Mouse (Mus musculus): ENCODE data around the gene Dnajb12. TPM values are rescaled to one million over a fixed set of nuclear protein-coding genes. Genes with fewer than 3 reads are reported as not detected.

Dnajb12 gene
- polyA plus RNA-seq, 1 experiment from 2014 or later, result 27.3 TPM

GRCm38 (mm10) chr10:59942847-59943420 lies 63.6 kb downstream of the Dnajb12 start:
- no peaks in the 10 kb centered on the region for H3K27me3 ChIP-seq (ENCODE audit: control insufficient read depth, insufficient read depth, low read length)
- H3K9me3 ChIP-seq (ENCODE audit: control insufficient read depth, low read length), result no peaks in the 10 kb centered on the region
- H3K36me3 ChIP-seq (ENCODE audit: control insufficient read depth, insufficient read depth, low read length), result no peaks in the 10 kb centered on the region
- no peak overlapping the region for H3K27ac ChIP-seq (ENCODE audit: low read depth, low read length)
- 3% methylated on average over 16 of the region's 16 CpGs for WGBS
- peaks cover 10% of the 10 kb centered on the region for H3K4me1 ChIP-seq (ENCODE audit: control insufficient read depth, insufficient read depth, low read length)
- ATAC-seq (ENCODE audit: insufficient read depth, low FRiP score, low TSS enrichment) (0 out of 2 replicates have a peak, but pooled peaks have one; percentile 27), DNase-seq (ENCODE audit: low spot score) (peak; percentile 59)
- H3K4me3 ChIP-seq (ENCODE audit: low read depth, low read length), result peak overlapping the region; percentile 2; the same call in 1 of the 2 replicates
- H3K4me2 ChIP-seq (ENCODE audit: low read depth), result peak overlapping the region; percentile 29
- peak overlapping the region; percentile 52 for H3K9ac ChIP-seq (ENCODE audit: low read length)

DNA sequence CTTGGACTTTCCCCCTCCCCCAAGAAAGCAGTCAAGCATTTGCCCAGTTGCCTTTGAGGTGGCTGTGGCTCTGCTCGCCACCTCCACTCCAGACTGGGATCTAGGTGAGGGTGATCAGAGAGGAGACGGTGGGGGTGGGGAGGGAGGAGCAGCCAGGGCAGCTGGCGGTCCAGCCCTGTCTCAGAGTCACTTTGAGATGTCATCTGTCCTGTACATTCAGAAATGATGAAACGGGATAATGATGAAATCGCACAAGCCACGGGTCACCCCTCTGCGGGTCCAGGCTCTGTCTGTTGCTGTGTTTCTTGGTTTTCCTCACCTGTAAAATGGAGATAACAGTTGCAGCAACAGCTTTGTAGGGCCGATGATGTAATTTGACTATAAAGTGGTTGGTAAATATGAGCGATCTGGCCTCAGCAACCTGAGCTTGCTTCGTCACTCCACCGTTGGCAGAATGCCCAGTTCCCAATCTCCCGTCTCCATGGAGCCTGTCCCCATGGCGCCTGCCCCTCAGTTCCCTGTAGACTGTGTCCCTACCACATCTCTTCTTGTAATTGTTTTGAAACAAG lies 64.1 kb downstream of the Dnajb12 start:
- H3K27me3 ChIP-seq (ENCODE audit: control insufficient read depth, insufficient read depth, low read length), result no peaks in the 10 kb centered on the region
- H3K27ac ChIP-seq (ENCODE audit: low read depth, low read length), result no peak overlapping the region
- H3K4me3 ChIP-seq (ENCODE audit: low read depth, low read length), result no peak overlapping the region
- DNase-seq (ENCODE audit: low spot score) (no peak), ATAC-seq (ENCODE audit: insufficient read depth, low FRiP score, low TSS enrichment) (peak; percentile 26; the same call in 1 of the 2 replicates)
- H3K4me1 ChIP-seq (ENCODE audit: control insufficient read depth, insufficient read depth, low read length), result peaks cover 10% of the 10 kb centered on the region
- peak overlapping the region; percentile 52 for H3K9ac ChIP-seq (ENCODE audit: low read length)
- 60% methylated on average over 13 of the region's 13 CpGs for WGBS
- H3K9me3 ChIP-seq (ENCODE audit: control insufficient read depth, low read length), result no peaks in the 10 kb centered on the region
- no peaks in the 10 kb centered on the region for H3K36me3 ChIP-seq (ENCODE audit: control insufficient read depth, insufficient read depth, low read length)
- H3K4me2 ChIP-seq (ENCODE audit: low read depth), result peak overlapping the region; percentile 29

DNA sequence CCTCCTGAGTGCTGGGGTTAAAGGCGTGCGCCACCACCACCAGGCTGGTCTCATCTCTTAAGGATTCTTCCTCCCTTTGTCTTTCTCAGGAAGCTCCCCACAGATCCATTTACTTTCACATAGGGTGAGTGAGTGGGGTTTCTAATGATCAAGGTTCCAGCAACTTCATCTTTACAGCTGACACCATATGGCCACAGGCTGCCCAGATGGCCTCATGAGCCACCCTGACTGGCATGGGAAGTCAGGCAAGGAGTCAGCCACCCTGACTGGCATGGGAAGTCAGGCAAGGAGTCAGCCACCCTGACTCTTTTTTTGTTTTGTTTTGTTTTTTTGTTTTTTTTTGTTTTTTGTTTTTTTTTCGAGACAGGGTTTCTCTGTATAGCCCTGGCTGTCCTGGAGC lies 66.1 kb downstream of the Dnajb12 start:
- Histone ChIP-seq H3K27me3 (ENCODE audit: control insufficient read depth, insufficient read depth, low read length) (no peaks in the 10 kb centered on the region), H3K9ac (ENCODE audit: low read length) (no peak overlapping the region), H3K4me2 (ENCODE audit: low read depth) (no peak overlapping the region), H3K36me3 (ENCODE audit: control insufficient read depth, insufficient read depth, low read length) (no peaks in the 10 kb centered on the region), H3K9me3 (ENCODE audit: control insufficient read depth, low read length) (no peaks in the 10 kb centered on the region), H3K4me3 (ENCODE audit: low read depth, low read length) (no peak overlapping the region), H3K27ac (ENCODE audit: low read depth, low read length) (no peak overlapping the region), H3K4me1 (ENCODE audit: control insufficient read depth, insufficient read depth, low read length) (peaks cover 25% of the 10 kb centered on the region)
- 84% methylated on average over 3 of the region's 3 CpGs for WGBS
- no peak for ATAC-seq (ENCODE audit: insufficient read depth, low FRiP score, low TSS enrichment)
- DNase-seq (ENCODE audit: low spot score), result no peak

DNA sequence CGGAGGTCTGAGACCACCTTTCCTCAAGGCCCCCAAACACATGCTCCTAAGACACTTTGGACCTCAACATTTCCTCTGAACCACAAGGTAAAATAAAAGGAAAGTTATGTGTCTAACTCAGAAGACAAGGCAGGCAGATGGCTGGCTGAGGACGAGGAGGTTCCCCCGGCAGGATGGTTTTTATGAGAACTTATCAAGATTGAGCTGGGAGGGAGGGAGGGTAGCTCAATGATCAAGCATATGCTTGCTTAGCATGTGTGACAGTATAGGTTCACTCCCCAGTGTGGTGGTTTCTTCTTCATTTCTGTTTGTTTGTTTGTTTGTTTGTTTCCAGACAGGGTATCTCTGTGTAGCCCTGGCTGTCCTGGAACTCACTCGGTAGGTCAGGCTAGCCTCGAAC lies 67.0 kb downstream of the Dnajb12 start:
- Histone ChIP-seq H3K4me3 (ENCODE audit: low read depth, low read length) (no peak overlapping the region), H3K4me2 (ENCODE audit: low read depth) (no peak overlapping the region), H3K27me3 (ENCODE audit: control insufficient read depth, insufficient read depth, low read length) (no peaks in the 10 kb centered on the region), H3K4me1 (ENCODE audit: control insufficient read depth, insufficient read depth, low read length) (peaks cover 27% of the 10 kb centered on the region), H3K9me3 (ENCODE audit: control insufficient read depth, low read length) (no peaks in the 10 kb centered on the region), H3K9ac (ENCODE audit: low read length) (no peak overlapping the region), H3K36me3 (ENCODE audit: control insufficient read depth, insufficient read depth, low read length) (no peaks in the 10 kb centered on the region), H3K27ac (ENCODE audit: low read depth, low read length) (no peak overlapping the region)
- ATAC-seq (ENCODE audit: insufficient read depth, low FRiP score, low TSS enrichment) (no peak), DNase-seq (ENCODE audit: low spot score) (no peak)
- 81% methylated on average over 5 of the region's 5 CpGs for WGBS

- 74% methylated on average over 7 of the region's 7 CpGs for WGBS
- Histone ChIP-seq H3K9me3 (ENCODE audit: control insufficient read depth, low read length) (no peaks in the 10 kb centered on the region), H3K27me3 (ENCODE audit: control insufficient read depth, insufficient read depth, low read length) (no peaks in the 10 kb centered on the region), H3K27ac (ENCODE audit: low read depth, low read length) (no peak overlapping the region), H3K4me2 (ENCODE audit: low read depth) (no peak overlapping the region), H3K4me1 (ENCODE audit: control insufficient read depth, insufficient read depth, low read length) (peaks cover 30% of the 10 kb centered on the region), H3K9ac (ENCODE audit: low read length) (no peak overlapping the region), H3K4me3 (ENCODE audit: low read depth, low read length) (no peak overlapping the region), H3K36me3 (ENCODE audit: control insufficient read depth, insufficient read depth, low read length) (no peaks in the 10 kb centered on the region)
- no peak for ATAC-seq (ENCODE audit: insufficient read depth, low FRiP score, low TSS enrichment)
- no peak for DNase-seq (ENCODE audit: low spot score)
Observed at GRCm38 (mm10) chr10:59947296-59948073, 68.1 kb downstream of the Dnajb12 start.

- no peak overlapping the region for H3K4me3 ChIP-seq (ENCODE audit: low read depth, low read length)
- DNase-seq (ENCODE audit: low spot score), result no peak
- no peak overlapping the region for H3K9ac ChIP-seq (ENCODE audit: low read length)
Observed at GRCm38 (mm10) chr10:59948363-59949254, 69.3 kb downstream of the Dnajb12 start.

More at GRCm38 (mm10) chr10:59948363-59949254, 69.3 kb downstream of the Dnajb12 start:
- Histone ChIP-seq H3K36me3 (ENCODE audit: control insufficient read depth, insufficient read depth, low read length) (no peaks in the 10 kb centered on the region), H3K27ac (ENCODE audit: low read depth, low read length) (no peak overlapping the region), H3K4me2 (ENCODE audit: low read depth) (no peak overlapping the region), H3K9me3 (ENCODE audit: control insufficient read depth, low read length) (no peaks in the 10 kb centered on the region), H3K4me1 (ENCODE audit: control insufficient read depth, insufficient read depth, low read length) (peaks cover 25% of the 10 kb centered on the region), H3K27me3 (ENCODE audit: control insufficient read depth, insufficient read depth, low read length) (no peaks in the 10 kb centered on the region)
- no peak for ATAC-seq (ENCODE audit: insufficient read depth, low FRiP score, low TSS enrichment)
- WGBS, result 58% methylated on average over 6 of the region's 6 CpGs

Other genes with a start within 250 kb of the Dnajb12 start
- gene Micu1, start 177.1 kb upstream of the Dnajb12 start, polyA plus RNA-seq (2014; fragmentation: Nextera tagmentation; extraction: Ambion mirVana), result 68.0 and 69.1 TPM in 2 replicates
- gene Ddit4, start 72.3 kb downstream of the Dnajb12 start, polyA plus RNA-seq (2014; fragmentation: Nextera tagmentation; extraction: Ambion mirVana), result 5.2 and 7.0 TPM in 2 replicates
- gene Ascc1, start 123.2 kb downstream of the Dnajb12 start, polyA plus RNA-seq (2014; fragmentation: Nextera tagmentation; extraction: Ambion mirVana), result 34.9 and 35.4 TPM in 2 replicates
- 89.1 and 90.4 TPM in 2 replicates for gene Anapc16, start 123.6 kb downstream of the Dnajb12 start, polyA plus RNA-seq (2014; fragmentation: Nextera tagmentation; extraction: Ambion mirVana)
- 35.3 and 40.1 TPM in 2 replicates for gene Spock2, start 226.7 kb downstream of the Dnajb12 start, polyA plus RNA-seq (2014; fragmentation: Nextera tagmentation; extraction: Ambion mirVana)

All from neural tube, embryonic 11.5 days (tissue).